Mouse (Mus musculus) kidney, embryonic 15.5 days (tissue): ENCODE results near the gene Uap1l1. TPM values are rescaled to one million over a fixed set of nuclear protein-coding genes. Genes with fewer than 3 reads are reported as not detected.

Experiments used
- ATAC-seq: fragments of 200-750 bp; cut with Nextera tagmentation; replicated peaks from 2 replicates; pipeline ENCODE4 v1.8.0; 2017; ENCODE audit warnings: moderate TSS enrichment; ENCODE audit not compliant: low FRiP score
- H3K27ac ChIP-seq: fragments of 300-500 bp; sonication (generic); 2 replicates; pipeline ENCODE4 v1.5.1; 2015; ENCODE audit warnings: mild to moderate bottlenecking, inconsistent platforms
- H3K27me3 ChIP-seq: fragments of 300-500 bp; sonication (generic); 2 replicates; pipeline ENCODE4 v1.6.1; 2015; ENCODE audit warnings: inconsistent platforms
- H3K36me3 ChIP-seq: fragments of 300-500 bp; sonication (generic); 2 replicates; pipeline ENCODE4 v1.6.1; 2015; ENCODE audit warnings: inconsistent platforms
- H3K4me1 ChIP-seq: fragments of 300-500 bp; sonication (generic); 2 replicates; pipeline ENCODE4 v1.6.1; 2015; ENCODE audit warnings: inconsistent platforms
- H3K4me2 ChIP-seq: fragments of 300-500 bp; sonication (generic); 2 replicates; pipeline ENCODE4 v1.6.1; 2015; ENCODE audit warnings: moderate library complexity, mild to moderate bottlenecking, inconsistent platforms
- H3K4me3 ChIP-seq: fragments of 300-500 bp; sonication (generic); replicated peaks from 2 replicates; pipeline ENCODE4 v1.5.1; 2015; ENCODE audit warnings: mild to moderate bottlenecking, inconsistent platforms
- H3K9ac ChIP-seq: fragments of 300-500 bp; sonication (generic); 2 replicates; pipeline ENCODE4 v1.6.1; 2015; ENCODE audit warnings: mild to moderate bottlenecking, inconsistent platforms
- H3K9me3 ChIP-seq: fragments of 300-500 bp; sonication (generic); replicated peaks from 2 replicates; pipeline ENCODE4 v1.6.1; 2016; ENCODE audit warnings: inconsistent platforms
- WGBS: fragments of 180-500 bp; shearing (Covaris S2); methylation state at CpG from one replicate; pipeline ENCODE4 v1.1.7; 2015; ENCODE audit warnings: mixed read lengths; 5-methylcytosine and 5-hydroxymethylcytosine counted together
- polyA plus RNA-seq: library from polyadenylated mRNA; unstranded; fragments of >200 nt; fragmentation: Nextera tagmentation; extraction: Ambion mirVana; gene quantifications from 2 replicates; pipeline ENCODE4 v1.2.1, GENCODE M21; 2015

Uap1l1 gene
- polyA plus RNA-seq, 1 experiment from 2014 or later = 27.3 TPM

DNA sequence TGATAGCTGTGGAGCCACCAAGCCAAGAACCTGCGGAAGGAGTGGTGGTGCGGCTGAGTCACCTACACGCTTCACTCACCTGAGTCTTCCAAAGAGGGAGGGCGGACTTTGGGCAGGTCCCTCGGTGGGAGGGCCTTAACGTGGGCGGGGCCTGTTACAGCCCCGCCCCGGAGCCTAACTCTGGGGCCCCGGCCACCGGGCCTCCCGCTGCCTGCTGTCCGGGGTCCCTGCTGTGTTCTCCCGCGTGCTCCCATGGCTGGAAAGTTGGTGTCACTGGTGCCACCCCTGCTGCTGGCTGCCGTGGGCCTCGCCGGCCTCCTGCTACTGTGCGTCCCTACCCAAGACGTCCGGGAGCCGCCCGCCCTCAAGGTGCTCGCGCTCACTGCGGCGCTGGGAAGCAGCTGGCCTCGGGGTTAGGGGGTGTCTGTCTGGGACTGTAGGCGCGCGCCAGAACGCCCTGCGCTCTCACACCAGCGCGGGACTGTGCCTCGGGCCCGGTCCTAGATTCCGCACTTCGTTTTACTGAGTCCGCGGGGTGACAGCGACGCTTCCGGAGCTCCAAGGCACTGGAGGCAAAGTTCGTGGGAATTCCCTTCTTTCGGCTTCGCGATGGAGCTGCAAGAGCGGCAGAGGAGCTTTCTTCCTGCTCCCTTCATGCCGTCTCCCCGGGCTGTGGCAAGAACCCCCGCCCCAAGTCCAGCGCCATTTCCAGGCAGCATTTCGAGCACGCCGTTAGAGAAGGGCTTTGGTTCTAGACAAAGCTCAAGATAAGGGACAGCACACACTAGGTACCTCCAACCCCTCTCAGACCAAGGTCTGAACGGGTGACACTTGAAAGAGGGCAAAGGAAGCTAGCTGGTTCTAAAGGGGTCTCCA, 30.5 kb upstream of the Uap1l1 start, which contains the start of gene Entpd2:
TSS of gene Entpd2 (plus strand) at position 154 of the 876 bp plus-strand sequence.
- Histone ChIP-seq H3K27ac (no peak within 1 kb of the TSS), H3K4me1 (peaks cover 37% of the 10 kb centered on the region), H3K36me3 (no peaks in the 10 kb centered on the region), H3K4me2 (peak within 1 kb of the TSS; percentile 90), H3K9ac (peak within 1 kb of the TSS; percentile 24), H3K9me3 (no peaks in the 10 kb centered on the region), H3K4me3 (peak within 1 kb of the TSS; percentile 50), H3K27me3 (peaks cover 69% of the 10 kb centered on the region)
- 3% methylated on average over 57 of the region's 57 CpGs for WGBS
- ATAC-seq = peak; percentile 55

DNA sequence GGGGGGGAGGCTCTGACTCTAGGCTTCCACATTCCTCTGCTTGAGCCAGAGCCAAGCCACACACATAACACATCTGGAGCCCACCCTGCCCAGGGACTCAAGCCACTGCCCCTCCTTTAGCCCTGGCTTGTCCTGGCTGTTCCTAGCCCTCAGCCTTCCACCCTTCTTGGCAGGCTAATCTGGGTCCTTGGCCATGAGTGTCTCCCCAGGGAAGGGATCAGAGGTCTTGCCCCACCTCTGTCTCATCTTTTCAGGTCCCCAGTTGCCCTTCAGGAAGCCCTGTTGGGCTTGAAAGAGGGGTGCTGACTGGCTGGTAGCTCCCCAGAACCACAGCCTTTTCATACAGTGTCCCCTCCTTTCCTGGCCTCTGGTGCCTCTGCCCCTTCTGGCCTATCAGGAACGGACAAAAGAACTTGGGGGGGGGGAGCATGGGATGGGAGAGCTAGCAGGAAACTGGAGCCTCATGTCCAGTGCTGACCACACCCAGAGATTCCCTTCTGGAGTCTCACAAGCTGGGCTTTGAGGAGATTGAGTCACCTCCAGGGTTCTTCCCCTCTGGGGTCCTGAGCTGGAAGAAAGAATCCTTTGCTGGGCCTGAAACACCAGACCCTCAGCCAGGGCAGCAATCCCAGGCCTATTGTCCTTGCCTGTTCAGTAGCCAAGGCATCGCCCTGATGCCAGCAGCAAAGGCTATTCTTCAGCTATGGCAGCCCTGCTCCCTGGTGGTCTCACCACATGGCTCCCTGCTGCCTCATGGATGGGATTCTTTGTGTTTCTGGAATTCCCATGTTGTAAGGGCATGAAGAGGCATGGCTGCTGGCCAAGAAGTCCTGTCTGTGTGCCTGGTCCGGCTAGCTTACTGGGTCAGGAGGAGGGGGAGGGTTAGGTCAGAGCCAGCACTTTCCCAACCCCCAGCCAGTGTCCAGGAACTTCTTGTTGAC, 29.1 kb upstream of the Uap1l1 start:
- peak; percentile 44; the same call in 1 of the 2 replicates for ATAC-seq
- Histone ChIP-seq H3K27ac (peak overlapping the region; percentile 27; the same call in 1 of the 2 replicates), H3K4me1 (peaks cover 33% of the 10 kb centered on the region), H3K9me3 (no peaks in the 10 kb centered on the region), H3K4me2 (no peak overlapping the region), H3K27me3 (peaks cover 55% of the 10 kb centered on the region), H3K9ac (no peak overlapping the region), H3K4me3 (no peak overlapping the region), H3K36me3 (no peaks in the 10 kb centered on the region)
- 37% methylated on average over 3 of the region's 3 CpGs for WGBS

DNA sequence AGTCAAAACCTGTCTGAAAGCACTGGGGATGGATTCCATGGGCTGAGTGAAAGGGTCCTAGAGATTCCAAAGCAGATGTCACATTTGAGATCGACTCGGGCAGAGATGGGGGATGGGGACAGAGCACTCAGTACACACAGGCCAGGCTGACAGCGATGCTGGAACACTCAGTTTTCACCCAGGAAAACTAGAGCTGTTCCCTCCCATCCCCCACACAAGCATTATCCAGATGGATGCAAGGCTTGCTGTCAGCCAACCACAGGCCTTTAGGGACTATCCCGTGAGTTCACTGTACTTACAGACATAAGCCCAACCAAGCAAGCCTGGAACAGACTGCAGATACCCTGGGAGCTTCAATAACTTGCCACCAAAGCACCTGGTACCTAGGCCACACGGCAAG, 25.8 kb upstream of the Uap1l1 start:
- Histone ChIP-seq H3K4me1 (peaks cover 24% of the 10 kb centered on the region), H3K27ac (no peak overlapping the region), H3K27me3 (peaks cover 22% of the 10 kb centered on the region), H3K9me3 (no peaks in the 10 kb centered on the region), H3K4me2 (no peak overlapping the region), H3K4me3 (no peak overlapping the region), H3K9ac (no peak overlapping the region), H3K36me3 (no peaks in the 10 kb centered on the region)
- ATAC-seq = no peak
- WGBS = 80% methylated on average over 5 of the region's 5 CpGs

DNA sequence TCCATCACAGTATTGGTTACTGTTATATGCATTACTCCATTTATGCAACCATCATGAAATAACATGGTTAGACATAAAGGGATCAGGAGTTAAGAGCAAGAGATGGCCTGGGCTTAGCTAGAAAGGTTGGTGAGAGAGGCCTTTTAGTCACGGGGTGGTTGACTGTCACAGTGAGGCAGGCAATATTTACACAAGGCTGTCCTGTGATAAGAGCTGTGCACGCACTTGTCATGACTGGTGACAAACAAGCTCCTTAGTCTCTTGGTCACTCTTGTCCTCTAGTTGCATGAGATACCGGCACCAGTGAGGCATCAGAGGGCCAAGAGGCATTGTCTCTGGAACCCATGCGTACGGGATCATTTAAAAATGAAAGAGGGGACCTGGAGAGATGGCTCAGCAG, 19.0 kb upstream of the Uap1l1 start:
- no peaks in the 10 kb centered on the region for H3K36me3 ChIP-seq
- no peak overlapping the region for H3K27ac ChIP-seq
- H3K4me2 ChIP-seq = no peak overlapping the region
- no peaks in the 10 kb centered on the region for H3K27me3 ChIP-seq
- no peak for ATAC-seq
- no peak overlapping the region for H3K9ac ChIP-seq
- no peaks in the 10 kb centered on the region for H3K9me3 ChIP-seq
- no peak overlapping the region for H3K4me3 ChIP-seq
- WGBS = 79% methylated on average over 5 of the region's 5 CpGs
- H3K4me1 ChIP-seq = no peaks in the 10 kb centered on the region

DNA sequence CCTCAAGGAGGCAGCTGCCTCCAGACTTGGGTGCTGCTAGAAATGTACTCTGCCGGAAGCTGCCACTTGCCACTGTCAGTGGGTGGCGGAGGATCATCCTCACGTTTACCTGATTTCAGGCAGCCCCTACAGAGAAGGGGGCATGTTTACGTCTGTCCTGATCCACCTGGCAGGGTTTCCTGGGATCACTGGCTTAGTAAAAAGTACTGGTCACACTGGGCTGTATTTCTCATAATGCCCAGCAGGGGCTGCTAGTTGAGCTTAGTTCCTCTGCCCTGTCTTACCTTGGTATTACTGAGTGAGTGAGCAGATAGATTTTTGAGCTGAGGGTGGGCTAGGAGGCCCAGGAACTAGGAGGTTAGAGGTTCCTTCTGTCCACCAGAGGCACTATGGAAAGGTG, 11.1 kb upstream of the Uap1l1 start:
- 66% methylated on average over 4 of the region's 4 CpGs for WGBS
- no peak overlapping the region for H3K4me3 ChIP-seq
- no peaks in the 10 kb centered on the region for H3K27me3 ChIP-seq
- peaks cover 26% of the 10 kb centered on the region for H3K4me1 ChIP-seq
- no peak for ATAC-seq
- peaks cover 40% of the 10 kb centered on the region for H3K36me3 ChIP-seq
- no peak overlapping the region for H3K27ac ChIP-seq
- H3K4me2 ChIP-seq = no peak overlapping the region
- no peaks in the 10 kb centered on the region for H3K9me3 ChIP-seq
- H3K9ac ChIP-seq = no peak overlapping the region

DNA sequence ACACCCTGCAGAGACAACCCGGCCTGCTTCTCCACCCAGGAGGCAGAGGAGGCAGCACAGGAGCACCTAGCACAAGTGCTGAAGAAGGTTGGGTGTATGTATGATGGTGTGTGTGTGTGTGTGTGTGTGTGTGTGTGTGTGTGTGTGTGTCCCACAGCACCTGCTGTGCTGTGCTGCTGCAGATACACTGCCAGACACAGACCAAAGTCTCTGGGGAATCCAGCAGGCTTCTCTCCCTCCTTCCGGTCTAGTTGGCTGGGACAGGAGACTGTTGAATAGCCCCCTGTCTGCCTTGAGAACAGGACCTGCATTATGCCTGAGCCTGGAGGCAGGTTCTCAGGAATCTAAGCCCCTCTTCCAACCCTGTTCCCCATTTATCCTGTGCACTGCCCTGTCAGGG, 7.9 kb upstream of the Uap1l1 start:
- Histone ChIP-seq H3K4me3 (peak overlapping the region; percentile 73), H3K4me1 (peaks cover 27% of the 10 kb centered on the region), H3K36me3 (peaks cover 35% of the 10 kb centered on the region), H3K4me2 (peak overlapping the region; percentile 97), H3K27me3 (peaks cover 4% of the 10 kb centered on the region; the same call in 1 of the 2 replicates), H3K9me3 (no peaks in the 10 kb centered on the region), H3K27ac (no peak overlapping the region), H3K9ac (peak overlapping the region; percentile 65; the same call in 1 of the 2 replicates)
- WGBS = 26% methylated on average over 1 of the region's 2 CpGs
- no peak for ATAC-seq

DNA sequence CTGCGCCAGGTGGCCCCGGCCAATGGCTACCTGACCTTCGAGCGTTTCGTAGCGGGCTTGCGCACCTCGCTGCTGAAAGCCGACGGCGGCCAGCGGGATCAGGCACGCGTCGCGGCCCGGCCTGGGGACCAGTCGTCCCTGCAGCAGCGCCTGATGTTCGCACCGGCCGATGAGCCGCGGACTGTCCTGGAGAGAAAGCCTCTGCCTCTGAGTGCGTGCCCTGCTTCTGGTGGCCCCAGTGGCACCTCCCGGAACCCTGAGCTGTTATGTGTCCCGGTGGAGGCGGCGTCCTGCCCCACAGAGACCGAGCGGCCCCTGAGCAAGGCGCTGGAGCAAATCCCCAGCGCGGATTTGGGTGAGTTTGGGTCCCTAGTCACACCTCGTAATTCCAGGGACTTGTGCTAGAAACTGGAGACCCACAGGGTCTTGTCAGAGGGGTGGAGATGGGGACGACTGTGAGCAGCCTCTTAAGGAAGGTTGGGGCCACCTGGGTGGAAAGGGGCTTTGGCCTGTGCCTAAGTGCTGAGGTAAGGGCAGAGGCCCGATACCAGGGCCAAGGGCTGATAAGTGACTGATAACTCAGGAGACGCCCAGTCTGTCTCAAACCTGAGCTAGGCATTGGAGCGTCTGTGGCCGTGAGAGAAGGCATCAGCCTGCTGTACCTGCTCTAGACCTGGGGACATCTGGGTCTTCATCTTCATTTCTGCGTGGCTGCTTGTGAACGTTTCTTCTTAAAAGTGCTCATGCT, 7.3 kb upstream of the Uap1l1 start:
- 2% methylated on average over 42 of the region's 42 CpGs for WGBS
- 0 out of 2 replicates have a peak overlapping the region, but pooled peaks have one; percentile 62 for H3K27ac ChIP-seq
- ATAC-seq = peak; percentile 10; the same call in 1 of the 2 replicates

DNA sequence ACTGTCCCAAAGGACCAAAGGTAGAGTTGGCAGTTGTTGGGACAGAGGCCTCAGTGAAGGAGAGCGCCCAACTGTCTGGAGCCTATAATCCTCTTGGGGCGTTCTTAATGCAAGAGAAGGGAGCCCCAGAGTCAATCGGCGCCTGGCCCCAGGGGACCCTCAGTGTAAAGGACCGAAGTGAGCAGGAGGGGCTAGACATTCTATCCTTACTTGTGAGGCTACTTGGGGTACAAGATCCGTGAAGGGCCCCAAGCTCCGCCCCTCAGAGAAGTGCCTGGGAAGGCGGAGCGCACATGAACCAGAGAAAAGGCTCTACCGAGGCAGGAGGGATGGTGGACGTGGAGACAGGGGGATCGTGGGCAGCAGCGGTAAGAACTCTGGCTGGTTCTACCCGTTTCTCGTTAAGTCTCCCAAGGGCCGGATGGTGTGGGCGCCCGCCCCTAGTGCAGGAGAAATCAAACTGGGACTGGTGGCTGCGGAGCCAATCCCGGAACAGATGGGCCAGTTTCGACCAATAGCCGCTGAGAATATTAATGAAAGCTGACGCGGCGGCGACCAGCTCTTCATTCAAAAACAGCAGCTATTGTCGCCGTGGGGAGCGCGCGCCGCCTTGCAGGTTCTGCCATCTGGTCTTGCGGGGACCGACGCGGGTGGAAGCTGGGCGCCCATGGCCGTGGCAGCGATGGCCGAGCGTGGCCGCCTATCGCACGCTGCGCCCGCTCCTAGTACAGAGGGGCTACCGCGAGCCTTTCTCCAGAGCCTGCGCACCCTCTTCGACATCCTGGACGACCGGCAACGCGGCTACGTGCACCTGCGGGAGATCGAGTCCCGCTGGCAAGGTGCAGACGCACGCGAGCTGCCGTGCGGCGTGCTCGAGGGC, 6.5 kb upstream of the Uap1l1 start, which contains the start of gene Sapcd2:
TSS of gene Sapcd2 (plus strand) at position 558 of the 880 bp plus-strand sequence.
- peak within 1 kb of the TSS; percentile 65 for H3K9ac ChIP-seq
- peaks cover 8% of the 10 kb centered on the region; the same call in 1 of the 2 replicates for H3K27me3 ChIP-seq
- H3K4me3 ChIP-seq = peak within 1 kb of the TSS; percentile 73
- H3K4me2 ChIP-seq = peak within 1 kb of the TSS; percentile 97
- WGBS = 1% methylated on average over 65 of the region's 65 CpGs
- H3K9me3 ChIP-seq = no peaks in the 10 kb centered on the region
- H3K4me1 ChIP-seq = peaks cover 27% of the 10 kb centered on the region
- peak within 1 kb of the TSS; percentile 89 for H3K27ac ChIP-seq
- H3K36me3 ChIP-seq = peaks cover 21% of the 10 kb centered on the region
- ATAC-seq = peak; percentile 93

More for the DNA sequence above, 7.3 kb upstream of the Uap1l1 start:
- Histone ChIP-seq H3K4me1 (peaks cover 27% of the 10 kb centered on the region), H3K9ac (peak overlapping the region; percentile 65), H3K27me3 (peaks cover 8% of the 10 kb centered on the region; the same call in 1 of the 2 replicates), H3K4me3 (peak overlapping the region; percentile 73), H3K4me2 (peak overlapping the region; percentile 97), H3K9me3 (no peaks in the 10 kb centered on the region), H3K36me3 (peaks cover 29% of the 10 kb centered on the region)

DNA sequence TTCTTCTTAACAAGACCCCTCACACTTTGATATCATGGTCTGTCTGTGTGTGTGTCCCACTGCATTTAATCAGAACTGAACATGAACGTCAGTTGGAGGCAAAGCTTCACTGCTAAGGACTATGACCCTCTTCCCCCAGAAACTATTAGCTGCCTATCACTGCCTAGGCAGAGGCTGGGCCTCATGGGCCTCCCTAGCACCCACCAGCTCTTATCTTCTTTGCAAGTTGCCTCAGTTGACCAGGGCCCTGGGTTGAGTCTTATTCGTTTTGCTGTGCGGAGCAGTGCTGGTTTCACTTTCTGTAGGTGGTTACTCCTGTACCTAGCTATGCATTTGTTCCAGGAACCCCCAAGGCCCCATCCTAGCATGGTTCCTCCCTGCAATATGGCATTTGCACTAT, 4.5 kb upstream of the Uap1l1 start:
- no peak overlapping the region for H3K27ac ChIP-seq
- peaks cover 14% of the 10 kb centered on the region; the same call in 1 of the 2 replicates for H3K27me3 ChIP-seq
- ATAC-seq = no peak
- peaks cover 2% of the 10 kb centered on the region; the same call in 1 of the 2 replicates for H3K36me3 ChIP-seq
- no peak overlapping the region for H3K4me2 ChIP-seq
- H3K9me3 ChIP-seq = no peaks in the 10 kb centered on the region
- H3K4me1 ChIP-seq = peaks cover 30% of the 10 kb centered on the region
- H3K4me3 ChIP-seq = no peak overlapping the region
- no peak overlapping the region for H3K9ac ChIP-seq
- 91% methylated on average over 3 of the region's 3 CpGs for WGBS

DNA sequence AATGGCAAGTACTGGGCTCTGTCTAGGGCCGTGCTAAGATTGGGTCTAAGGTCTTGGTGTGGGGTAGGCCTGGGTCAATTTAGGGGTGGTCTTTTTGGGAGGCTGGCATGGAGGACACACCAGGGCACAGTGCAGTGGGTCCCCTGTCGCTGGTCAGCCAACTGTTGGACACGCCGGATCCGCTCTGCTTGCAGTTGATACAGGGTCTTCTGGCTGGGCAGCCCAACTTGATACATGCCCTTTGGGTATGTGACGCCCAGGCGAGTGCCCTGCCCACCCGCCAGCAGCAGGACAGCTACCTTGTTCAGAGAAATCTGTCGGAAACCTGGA, 756 bp downstream of the Uap1l1 start:
- no peak overlapping the region for H3K27ac ChIP-seq
- ATAC-seq = peak; percentile 4; the same call in 1 of the 2 replicates

More for the DNA sequence above, 756 bp downstream of the Uap1l1 start:
- Histone ChIP-seq H3K9ac (peak overlapping the region; percentile 60), H3K27me3 (peaks cover 22% of the 10 kb centered on the region; the same call in 1 of the 2 replicates), H3K36me3 (no peaks in the 10 kb centered on the region), H3K4me1 (peaks cover 38% of the 10 kb centered on the region), H3K4me2 (peak overlapping the region; percentile 95), H3K9me3 (no peaks in the 10 kb centered on the region), H3K4me3 (peak overlapping the region; percentile 64)
- WGBS = 28% methylated on average over 9 of the region's 9 CpGs
